Mouse (Mus musculus) lung, adult 18-20 months (tissue): ENCODE measurements at regions not wholly inside any gene's neighbourhood (a gene's known extent, or its start where the extent isn't known, plus 50 kb on each side); places are given as distances from the start of the nearest gene placed in this dataset.

Experiments used
- DNase-seq, 2 experiments: peaks; one replicate each; pipeline ENCODE4 v3.0.0; 2022; ENCODE audit warnings: mixed read lengths in 2 of 2

DNA sequence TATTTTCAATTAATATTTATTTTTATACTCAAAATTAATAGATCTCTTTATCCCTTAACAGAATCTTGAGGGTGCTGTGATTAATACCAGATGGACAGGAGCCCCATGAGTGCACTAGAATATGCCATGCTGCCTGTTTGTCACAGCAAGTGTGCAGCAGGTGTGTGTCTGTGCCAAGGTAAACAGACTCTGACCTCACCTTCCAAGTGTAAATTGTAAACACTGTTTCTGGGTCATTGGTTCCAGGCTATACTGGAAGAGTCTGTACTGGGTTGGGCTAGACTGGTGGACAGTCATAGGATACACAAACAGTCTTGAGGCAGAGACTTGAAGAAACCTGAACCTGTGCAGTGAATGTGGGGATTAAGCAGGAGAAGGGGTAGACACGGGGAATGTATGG lies 422.2 kb downstream of the Gm21833 start:
- DNase-seq, result no peak

DNA sequence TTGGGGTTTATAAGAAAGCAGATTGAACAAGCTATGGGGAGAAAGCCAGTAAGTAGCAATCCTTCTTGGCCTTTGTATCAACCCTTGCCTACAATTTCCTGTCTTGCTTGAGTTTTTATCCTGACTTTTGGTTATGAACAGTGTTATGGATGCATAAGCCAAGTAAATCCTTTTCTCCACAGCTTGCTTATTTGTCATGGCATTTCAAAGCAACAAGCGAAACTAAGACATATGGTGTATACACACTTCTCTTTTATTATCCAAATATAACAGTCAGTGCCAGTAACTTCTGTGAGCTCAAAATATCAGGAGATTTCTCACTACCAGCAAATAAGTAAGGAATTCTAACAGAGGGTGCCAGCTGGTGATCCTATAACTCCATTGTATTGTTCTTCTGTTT lies 426.0 kb downstream of the Gm21833 start:
- no peak for DNase-seq

DNA sequence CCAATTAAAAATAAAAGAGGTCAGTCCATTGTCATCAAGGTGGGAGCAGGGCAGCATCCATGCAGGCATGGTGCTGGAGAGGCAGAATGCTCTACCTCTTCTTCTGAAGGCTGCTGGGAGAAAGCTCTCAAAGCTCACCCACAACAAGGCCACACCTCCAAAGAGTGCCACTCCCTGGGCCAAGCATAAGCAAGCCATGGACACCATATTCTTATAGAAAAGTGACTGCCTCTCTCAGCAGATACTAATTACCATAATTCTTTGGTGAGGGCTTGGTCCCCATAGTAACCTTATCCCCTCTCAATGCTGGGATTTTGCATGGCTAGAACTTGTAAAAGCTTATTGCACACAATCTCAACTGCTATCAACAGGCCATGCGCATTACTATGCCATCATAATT lies 443.7 kb downstream of the Gm21833 start:
- no peak for DNase-seq

DNA sequence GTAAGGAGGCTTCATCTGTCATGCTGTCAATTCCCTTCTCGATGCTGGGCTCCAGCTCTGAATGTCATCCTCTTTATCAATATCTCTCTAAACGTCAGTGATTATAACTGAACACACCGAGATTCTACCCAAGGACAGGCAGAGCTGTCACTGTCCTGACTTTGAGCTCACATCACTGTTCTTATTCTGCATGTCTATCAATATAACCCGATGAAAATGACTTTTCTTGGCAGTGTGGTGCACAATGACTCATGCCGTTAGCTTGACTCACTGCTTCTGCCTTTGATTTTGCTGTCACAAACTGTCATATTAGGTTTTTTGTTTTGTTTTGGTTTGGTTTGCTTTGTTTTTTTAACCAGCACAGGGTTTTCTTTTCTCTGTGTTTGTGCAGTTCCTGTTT lies 488.1 kb downstream of the Gm21833 start:
- no peak for DNase-seq

DNA sequence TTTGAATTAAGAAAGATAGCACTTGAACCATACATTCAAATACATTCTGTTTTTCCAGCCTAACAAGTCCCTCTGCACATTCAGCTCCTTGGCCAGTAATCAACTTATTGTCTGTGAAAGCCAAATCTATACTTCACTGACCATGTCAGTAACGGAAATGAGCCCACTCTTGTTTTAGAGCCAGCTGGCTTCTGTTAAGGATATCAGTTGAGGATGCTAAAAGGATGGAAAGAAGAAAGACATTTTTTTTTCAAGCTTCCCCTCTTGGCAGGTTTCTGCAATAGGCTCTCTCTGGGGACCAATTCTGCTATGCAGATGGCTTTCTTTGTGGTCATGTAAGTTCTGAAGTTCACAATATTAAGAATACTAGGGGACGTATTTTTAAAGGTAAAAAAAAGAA lies 498.6 kb downstream of the Gm21833 start:
- no peak for DNase-seq

DNA sequence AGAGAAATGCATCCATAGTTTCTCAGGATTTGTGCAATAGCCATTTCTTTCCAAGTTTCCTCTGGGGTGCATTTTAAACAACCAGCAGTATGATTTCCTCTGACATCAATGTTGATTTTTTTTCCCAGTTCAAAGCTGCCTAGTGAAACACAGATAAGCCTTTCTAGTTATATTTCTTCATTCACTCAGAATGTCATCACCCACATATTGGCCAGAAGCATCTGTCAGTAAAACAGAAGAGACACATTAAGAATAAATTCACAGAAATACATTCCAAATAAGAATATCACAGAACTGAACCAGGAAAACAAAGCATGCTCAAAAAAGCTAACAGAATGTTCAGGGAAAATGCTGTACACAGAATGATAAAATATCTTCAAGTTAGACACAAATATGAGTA lies 522.9 kb downstream of the Gm21833 start:
- DNase-seq, result no peak

DNA sequence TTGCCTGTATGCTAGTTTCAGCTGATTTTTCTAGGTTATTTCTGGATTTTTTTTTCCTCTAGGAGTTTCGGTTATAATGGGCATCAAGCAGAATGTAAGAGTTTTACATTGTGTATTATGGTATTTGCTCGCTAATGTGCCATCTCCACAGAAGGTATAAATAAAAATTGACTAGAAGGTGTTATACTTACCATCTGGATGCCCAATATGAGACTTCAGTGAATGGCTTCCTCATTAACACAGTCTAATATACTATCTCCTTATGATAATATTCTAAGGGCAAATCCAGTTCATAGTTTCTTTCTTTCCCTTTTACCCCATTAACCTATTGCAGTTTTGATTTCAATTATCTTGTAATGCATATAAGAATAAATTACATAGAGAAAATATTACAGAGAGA lies 566.4 kb downstream of the Gm21833 start:
- DNase-seq, result no peak

DNA sequence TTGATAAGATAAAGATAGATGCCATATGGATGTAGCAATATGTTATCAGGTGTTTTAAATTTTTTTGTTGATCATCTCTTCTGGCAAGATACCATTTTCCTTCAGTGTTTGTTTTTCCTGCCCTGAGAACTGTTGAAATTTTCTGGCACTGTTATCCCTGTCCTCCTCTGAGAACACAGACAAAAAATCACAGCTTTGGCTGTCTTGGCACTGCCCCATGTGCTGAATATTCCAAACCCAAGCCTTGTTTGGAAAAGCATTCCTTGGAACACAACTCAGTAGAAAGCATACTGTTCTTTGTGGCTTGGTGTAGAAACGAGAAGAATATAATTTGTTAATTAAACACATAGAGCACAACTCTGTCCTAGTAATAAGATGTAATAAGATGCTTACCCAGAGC lies 592.5 kb downstream of the Gm21833 start:
- DNase-seq, result peak in 1 of 2 experiments; percentile 7

DNA sequence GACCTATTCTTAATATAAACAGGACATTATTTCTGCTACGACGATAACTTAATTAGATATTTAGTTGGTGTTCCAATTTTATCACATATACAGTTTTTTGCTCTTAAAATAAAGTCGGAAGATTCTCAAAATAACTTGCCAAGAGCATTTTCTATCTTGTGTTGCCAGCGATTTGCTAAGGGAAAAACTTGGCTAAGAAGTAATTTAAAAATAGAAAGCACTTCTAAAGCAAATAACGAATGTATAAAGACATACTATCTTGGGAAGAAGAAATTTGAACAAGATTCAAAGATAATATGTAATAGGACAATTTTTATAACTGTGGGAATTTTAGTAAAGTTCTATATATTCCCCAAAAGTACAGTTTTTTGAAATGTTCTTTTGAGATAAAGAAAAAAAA lies 594.9 kb downstream of the Gm21833 start:
- DNase-seq, result no peak
